Mouse (Mus musculus) embryo, embryonic 11 days (tissue): ENCODE measurements around the gene Acyp2.
A peak's percentile ranks its signal among the peaks of the same experiment; 100 is the strongest.

Source experiments
- DNase-seq: peaks from one replicate; pipeline ENCODE4 v3.0.0-alpha.2; 2015

The Acyp2 gene

DNA sequence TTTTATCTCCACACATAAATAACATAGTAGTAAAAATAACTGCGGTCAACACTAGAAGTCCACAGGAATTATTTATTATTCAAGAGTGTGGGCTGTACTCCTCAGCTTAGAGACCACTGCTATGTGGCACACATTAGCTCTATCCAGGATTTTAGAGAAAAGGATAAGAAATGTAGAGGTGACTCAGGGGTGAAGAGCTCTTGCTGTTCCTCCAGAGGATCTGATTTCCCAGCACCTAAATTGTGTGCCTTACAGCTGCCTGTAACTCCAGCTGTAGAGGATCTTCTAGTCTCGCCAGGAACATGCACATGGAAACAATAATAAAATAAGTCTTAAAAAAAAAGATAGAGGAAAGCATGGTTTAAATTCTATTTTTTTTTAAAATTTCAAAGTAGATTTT lies 70.5 kb downstream of the Acyp2 start:
- no peak for DNase-seq

DNA sequence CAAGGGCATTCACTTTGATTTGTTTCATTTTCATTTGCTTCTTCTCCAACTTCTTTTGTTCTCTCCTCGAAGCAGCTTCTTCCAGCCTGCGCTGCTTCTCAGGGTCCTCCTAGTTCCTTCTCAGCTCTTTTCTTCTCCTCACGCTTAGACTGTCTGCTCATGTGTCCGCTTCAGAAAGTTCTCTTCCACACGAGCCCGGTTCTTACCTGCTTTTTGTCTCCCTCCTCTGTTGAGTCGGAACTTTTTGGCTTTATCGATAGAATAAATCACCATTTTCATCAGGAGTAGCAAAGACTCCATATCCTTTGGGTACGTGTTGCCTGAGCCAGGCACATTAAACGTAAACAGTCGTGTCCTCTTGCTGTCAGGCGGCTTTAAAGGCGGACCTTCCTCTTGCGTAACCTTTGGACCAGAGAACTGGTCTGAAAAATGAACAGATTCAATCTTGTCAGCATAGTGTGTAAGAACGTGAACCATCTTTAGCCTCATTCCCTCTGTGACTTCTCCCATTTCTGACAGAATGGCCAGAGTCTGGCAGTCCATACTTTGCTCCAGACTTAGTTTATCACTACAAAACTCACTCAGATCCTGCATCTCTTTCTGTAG lies 76.5 kb downstream of the Acyp2 start:
- DNase-seq = no peak

DNA sequence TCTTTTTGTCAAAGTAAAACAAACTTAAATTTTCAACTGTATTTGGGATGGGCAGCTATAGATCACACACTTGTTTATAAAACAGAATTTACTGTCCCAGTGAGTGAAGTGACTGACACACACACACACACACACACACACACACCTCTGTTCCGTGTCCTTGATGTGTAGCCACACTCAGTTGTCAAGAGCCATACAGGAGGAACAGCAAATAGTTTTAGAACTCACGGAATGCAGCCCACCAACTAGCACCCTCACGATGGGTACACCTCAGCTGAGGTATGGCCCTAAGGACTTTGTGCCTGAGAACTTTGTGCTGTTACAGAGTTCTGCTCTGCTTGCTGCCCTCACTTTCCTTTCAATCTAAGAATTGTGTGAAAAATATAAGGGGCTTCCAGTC lies 78.8 kb downstream of the Acyp2 start:
- no peak for DNase-seq

DNA sequence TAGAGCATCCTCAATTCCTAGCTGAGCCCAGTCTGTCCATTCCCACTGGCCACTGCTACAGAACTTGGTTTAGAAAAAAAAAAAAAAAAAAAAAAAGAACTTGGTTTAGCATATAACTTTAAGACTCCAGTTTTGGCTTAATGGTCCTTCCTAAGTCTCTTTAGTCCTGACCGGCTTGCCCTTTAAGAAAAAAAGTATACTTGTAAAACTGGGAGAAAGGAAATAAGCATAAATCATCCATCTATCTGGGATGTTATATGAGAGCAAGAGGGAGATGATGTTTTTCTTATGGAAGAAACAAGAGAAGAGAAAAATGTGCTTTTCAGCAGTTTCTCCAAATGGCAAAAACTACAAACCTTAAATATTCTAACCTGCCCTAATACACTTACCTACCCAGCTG lies 89.2 kb downstream of the Acyp2 start:
- DNase-seq = no peak

DNA sequence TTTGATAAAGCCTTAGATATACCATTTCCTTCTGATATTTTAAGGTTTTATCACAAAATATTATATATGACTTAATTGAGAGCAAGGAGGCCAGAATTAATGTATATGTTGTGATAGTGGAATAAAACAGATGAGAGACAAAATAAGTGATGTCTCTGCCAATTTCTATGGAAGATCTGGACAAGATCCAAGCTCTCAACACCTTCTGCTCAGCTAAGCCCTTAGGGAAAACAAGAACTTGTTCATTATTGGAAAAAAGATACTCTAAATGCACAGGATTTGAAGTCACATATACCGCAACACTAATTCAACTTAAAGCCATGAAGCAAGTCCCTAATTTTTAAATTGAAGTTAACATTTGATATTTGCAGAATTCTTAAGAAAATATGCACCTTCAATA lies 96.0 kb downstream of the Acyp2 start:
- no peak for DNase-seq

DNA sequence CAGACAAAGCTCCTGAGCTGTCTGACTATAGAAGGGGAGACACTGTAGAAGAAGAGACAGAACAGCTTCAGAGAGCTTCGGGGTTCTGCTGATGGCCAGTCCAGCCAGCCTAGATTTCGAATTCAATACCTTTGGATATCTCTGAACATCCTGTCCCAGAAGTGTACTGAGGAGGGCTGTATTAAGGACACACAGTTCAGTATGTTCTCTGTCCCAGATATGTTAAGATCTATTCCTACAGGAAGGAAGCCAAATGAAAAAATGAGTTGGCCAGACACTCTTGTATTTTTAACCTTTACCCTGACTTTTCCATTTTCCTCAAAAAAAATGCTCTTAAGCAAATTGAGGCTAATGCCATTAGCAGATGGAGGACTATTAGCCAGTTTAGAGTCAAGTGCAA lies 132.3 kb downstream of the Acyp2 start:
- no peak for DNase-seq

DNA sequence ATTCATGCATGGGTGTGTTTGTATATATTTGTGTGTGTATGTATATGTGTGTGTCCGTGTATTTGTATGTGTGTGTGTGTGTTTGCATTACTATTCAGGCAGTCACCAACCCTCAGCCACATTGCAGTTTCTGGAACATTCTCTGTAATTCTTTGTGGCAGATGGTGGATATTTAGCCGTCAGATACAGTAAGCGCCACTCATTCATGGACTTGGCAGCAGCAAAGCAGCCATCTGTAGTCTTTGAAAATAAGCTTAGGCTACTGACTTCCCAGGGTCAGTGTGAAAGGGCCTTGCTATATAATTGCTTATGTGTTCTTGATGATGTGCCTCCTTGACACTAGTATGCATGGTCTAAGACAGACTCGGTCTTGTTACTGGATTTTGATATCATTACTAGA lies 141.2 kb downstream of the Acyp2 start:
- DNase-seq = no peak

DNA sequence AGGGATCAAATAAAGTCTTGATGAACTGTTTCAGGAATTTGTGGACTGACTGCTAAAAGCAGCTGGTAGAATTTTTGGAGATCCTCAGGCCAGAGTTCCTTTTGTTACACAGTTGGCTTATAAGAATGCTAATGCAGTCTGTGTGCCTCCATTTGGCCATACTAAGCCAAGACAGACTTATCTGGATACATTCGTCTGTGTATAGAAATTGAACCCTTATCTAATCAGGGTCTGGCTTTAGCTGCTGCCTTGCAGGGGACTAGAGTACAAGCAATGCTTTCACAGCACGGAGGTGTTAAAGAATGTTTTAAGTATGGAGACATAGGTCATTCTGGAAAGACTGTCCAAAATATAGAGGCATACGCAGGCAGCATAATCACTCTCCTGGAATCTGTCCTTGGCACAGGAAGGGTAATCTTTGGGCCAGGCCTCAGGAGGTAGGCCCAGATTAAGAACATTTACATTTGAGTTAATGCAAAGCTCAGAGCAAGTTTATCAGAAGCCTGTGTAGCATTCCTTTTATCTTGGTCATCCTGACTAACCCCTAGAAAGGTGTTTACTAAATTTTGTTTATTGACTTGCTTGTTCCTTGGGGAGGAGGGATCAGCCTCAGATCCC lies 150.5 kb downstream of the Acyp2 start:
- no peak for DNase-seq

DNA sequence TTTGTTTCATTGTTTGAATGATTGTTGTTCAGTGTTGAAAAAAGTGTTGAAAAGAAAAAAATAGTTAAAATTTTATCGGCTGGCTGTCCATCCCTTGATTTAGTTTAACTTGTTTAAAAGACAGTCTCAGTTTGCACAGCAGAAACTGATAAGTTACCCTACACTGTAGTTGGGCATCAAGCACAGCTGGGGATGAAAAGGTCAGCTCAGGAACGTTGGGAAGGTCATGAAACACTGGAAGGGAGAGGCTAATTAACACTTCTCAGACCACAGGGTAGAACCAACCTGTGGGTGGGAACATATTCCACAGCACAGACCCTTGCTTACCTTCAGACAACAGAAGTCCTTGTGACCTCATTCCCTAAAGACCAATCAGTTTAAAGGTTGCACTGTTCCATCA lies 152.2 kb downstream of the Acyp2 start:
- DNase-seq = no peak

DNA sequence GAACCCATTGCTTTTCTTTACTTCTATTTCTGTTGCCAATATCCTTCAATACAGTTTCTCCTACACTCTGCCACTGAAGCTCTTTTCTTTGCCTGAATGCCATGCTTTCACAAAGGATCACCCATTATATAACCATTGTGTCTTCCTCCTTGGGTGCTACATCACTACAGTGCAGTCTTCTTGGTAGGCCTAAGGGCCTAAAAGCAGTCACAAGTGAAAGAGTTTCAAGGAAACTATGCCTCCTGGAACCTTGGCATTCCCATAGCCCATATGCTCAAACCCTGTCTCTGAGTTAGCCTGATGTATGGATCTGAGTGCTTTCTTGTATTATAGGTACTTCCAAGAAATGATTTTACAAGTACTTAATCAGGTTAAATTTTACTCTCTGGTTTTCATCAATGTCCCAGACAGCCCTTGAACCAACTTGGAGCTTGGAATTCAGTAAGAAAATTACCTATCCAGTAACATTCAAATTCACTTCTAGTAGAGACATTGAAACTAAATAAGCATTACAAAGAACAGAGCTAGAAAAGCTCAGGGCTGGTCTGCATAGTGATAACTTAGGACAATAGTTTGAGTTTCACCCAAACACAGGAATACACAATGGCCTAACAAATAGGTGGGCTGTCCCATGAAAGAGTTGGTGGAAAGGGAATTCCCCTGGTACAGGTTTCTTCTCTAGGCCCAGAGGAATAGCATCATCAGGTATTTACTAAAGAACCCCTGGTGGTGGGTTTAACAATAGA lies 157.7 kb downstream of the Acyp2 start:
- no peak for DNase-seq

DNA sequence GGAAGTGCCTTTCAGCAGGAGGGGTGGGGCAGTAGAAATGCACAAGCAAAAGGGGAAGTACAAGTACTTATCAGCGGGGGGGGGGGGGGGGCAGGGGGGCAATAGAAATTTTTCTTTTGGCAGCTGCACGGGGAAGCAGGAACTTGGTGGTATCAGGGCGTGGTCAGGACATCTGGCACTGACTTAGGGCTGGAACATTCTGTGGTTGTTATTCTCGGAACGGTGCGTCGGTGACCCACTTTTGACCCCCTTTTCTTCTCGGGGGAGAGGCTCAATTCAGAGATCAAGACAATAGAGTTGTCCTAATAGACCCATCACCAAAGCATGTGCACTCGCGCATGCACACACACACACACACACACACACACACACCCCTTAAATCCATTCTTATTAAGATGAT lies 161.2 kb downstream of the Acyp2 start:
- no peak for DNase-seq

DNA sequence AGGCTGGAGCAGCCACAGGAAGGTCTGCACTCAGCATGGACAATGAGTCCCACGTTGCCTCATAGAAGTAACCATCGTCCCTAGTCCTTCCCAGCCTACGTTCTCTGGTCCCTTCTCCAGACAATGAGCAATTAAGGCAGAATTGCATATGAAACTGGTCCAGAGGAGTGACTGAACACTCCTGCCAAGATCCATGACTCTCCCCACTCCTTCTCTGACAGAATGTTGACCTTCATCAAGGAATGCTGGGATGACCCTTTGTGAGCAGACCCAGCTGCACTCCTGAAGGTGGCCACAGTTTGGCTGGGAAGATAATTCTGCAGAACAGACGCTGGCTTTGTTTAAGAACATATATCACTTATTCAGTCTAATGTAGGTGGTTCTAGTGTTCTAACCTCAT lies 166.1 kb downstream of the Acyp2 start:
- DNase-seq = no peak

DNA sequence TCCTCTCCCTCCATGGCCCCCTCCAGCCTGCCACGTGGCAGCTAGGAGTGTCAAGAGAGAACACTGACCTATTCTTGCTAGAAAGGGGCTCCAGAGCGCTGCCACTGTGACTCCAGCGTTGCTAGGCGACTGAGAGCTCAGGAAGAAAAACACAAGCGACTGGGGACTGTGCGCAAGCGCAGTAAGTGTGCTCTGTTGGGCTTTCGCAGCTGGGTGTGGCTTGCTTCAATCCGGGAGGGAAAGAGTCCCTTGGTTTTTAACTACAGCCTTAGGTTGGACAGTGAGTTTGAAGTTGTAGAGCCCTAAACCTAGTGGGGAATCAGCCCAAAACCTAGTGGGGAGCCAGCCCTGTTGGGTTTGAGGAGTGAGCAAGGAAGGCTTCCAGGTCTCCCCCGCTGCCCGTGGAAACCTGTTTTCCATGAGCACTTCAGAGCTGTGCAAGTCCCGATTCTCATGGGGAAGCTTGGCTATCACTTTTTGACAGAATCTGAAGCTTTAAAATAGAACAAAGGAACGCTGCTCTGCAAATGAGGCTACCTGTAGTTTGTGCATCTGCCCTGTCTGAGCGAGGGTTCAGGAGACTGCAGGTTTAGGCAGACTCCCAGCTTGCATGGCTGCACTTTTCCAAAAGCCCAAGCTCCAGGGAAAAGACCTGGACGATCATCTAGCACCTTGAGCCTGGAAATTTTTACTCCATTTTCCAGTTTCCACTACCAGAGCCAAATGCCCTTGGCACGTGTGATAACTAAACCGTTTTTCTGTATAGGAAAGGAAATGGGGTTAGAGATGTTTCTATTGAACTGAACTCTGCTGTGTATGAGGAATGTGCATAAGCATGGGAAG lies 177.4 kb downstream of the Acyp2 start, which contains the start of gene 4930505A04Rik:
Gene 4930505A04Rik (minus strand): TSS at position 77 of the 843 bp plus-strand sequence.
- peak; percentile 97 for DNase-seq

DNA sequence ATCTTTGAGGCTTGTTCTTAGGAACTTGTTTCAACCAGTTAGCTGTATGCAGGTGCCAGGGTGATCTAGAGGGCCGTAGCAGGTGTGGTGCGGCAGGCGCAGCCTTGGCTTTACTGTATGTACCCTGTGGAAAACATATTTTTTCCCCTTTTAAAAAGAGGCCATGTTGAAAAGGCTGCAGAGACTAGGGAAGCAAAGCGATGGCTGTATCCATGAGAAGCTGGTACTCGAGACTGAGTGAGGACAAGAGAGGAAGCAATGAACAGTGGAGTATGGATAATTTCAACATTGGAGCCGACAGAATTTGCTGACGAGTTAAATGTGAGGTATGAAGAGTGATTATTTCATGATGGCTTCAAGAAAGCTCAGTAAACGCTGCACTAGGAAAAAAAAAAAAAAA lies 178.2 kb downstream of the Acyp2 start:
- no peak for DNase-seq
